Mouse (Mus musculus): ENCODE results near the gene Kif21b.
A peak's percentile ranks its signal among the peaks of the same experiment; 100 is the strongest.

The Kif21b gene

GRCm38 (mm10) chr1:136128944-136129589 is 2.1 kb upstream of the Kif21b start:
- peak; percentile 67 for DNase-seq

GRCm38 (mm10) chr1:136130107-136130506 is 1.1 kb upstream of the Kif21b start:
- no peak for DNase-seq

GRCm38 (mm10) chr1:136131603-136132291 is 558 bp downstream of the Kif21b start:
- peak; percentile 71 for DNase-seq

GRCm38 (mm10) chr1:136132386-136133201 is 1.4 kb downstream of the Kif21b start:
- DNase-seq: peak; percentile 60

- DNase-seq: peak; percentile 63
Measured at GRCm38 (mm10) chr1:136133570-136134240, 2.5 kb downstream of the Kif21b start.

- DNase-seq: no peak
Measured at GRCm38 (mm10) chr1:136134547-136134946, 3.4 kb downstream of the Kif21b start.

- DNase-seq: no peak
Measured at GRCm38 (mm10) chr1:136135046-136135445, 3.9 kb downstream of the Kif21b start.

GRCm38 (mm10) chr1:136135777-136136444 is 4.7 kb downstream of the Kif21b start:
- no peak for DNase-seq

GRCm38 (mm10) chr1:136136547-136136946 is 5.4 kb downstream of the Kif21b start:
- peak; percentile 38 for DNase-seq

GRCm38 (mm10) chr1:136137071-136137531 is 5.9 kb downstream of the Kif21b start:
- no peak for DNase-seq

- peak; percentile 89 for DNase-seq
Measured at GRCm38 (mm10) chr1:136137575-136137974, 6.4 kb downstream of the Kif21b start.

GRCm38 (mm10) chr1:136138191-136138830 is 7.1 kb downstream of the Kif21b start:
- no peak for DNase-seq

- DNase-seq: peak; percentile 77
Measured at GRCm38 (mm10) chr1:136139990-136140640, 8.9 kb downstream of the Kif21b start.

- DNase-seq: no peak
Measured at GRCm38 (mm10) chr1:136141176-136141950, 10.2 kb downstream of the Kif21b start.

GRCm38 (mm10) chr1:136142336-136142735 is 11.1 kb downstream of the Kif21b start:
- peak; percentile 90 for DNase-seq

GRCm38 (mm10) chr1:136143514-136143913 is 12.3 kb downstream of the Kif21b start:
- DNase-seq: no peak

GRCm38 (mm10) chr1:136149702-136150101 is 18.5 kb downstream of the Kif21b start:
- DNase-seq: no peak

GRCm38 (mm10) chr1:136151371-136151770 is 20.2 kb downstream of the Kif21b start:
- no peak for DNase-seq

GRCm38 (mm10) chr1:136156304-136156703 is 25.1 kb downstream of the Kif21b start:
- DNase-seq: no peak

GRCm38 (mm10) chr1:136156951-136157350 is 25.8 kb downstream of the Kif21b start:
- no peak for DNase-seq

Measured in retina, postnatal 1 day (tissue).